Mouse (Mus musculus) heart, embryonic 11.5 days (tissue): ENCODE data around the gene Cdkl2. TPM values are rescaled to one million over a fixed set of nuclear protein-coding genes. Genes with fewer than 3 reads are reported as not detected.
A peak's percentile ranks its signal among the peaks of the same experiment; 100 is the strongest.

Source experiments
- ATAC-seq: fragments of 200-750 bp; cut with Nextera tagmentation; replicated peaks from 2 replicates; pipeline ENCODE4 v1.8.0; 2017; ENCODE audit warnings: moderate library complexity; ENCODE audit not compliant: insufficient number of reproducible peaks, low FRiP score, low TSS enrichment
- H3K27ac ChIP-seq: fragments of 300-500 bp; sonication (generic); 2 replicates; pipeline ENCODE4 v1.5.1; 2014; ENCODE audit warnings: mild to moderate bottlenecking, low read depth, low read length
- H3K27me3 ChIP-seq: fragments of 300-500 bp; sonication (generic); 2 replicates; pipeline ENCODE4 v1.6.1; 2014; ENCODE audit warnings: mild to moderate bottlenecking, low read length, mixed read lengths; ENCODE audit not compliant: control insufficient read depth, insufficient read depth
- H3K36me3 ChIP-seq: fragments of 300-500 bp; sonication (generic); 2 replicates; pipeline ENCODE4 v1.6.1; 2014; ENCODE audit warnings: mild to moderate bottlenecking, low read length, moderate library complexity, mixed read lengths; ENCODE audit not compliant: control insufficient read depth, insufficient read depth
- H3K4me1 ChIP-seq: fragments of 300-500 bp; sonication (generic); 2 replicates; pipeline ENCODE4 v1.6.1; 2014; ENCODE audit warnings: low read length; ENCODE audit not compliant: control insufficient read depth, insufficient read depth
- H3K4me2 ChIP-seq: fragments of 300-500 bp; sonication (generic); 2 replicates; pipeline ENCODE4 v1.6.1; 2014; ENCODE audit warnings: mild to moderate bottlenecking, moderate library complexity
- H3K4me3 ChIP-seq: fragments of 300-500 bp; sonication (generic); 2 replicates; pipeline ENCODE4 v1.5.1; 2014; ENCODE audit warnings: low read depth, low read length
- H3K9ac ChIP-seq: fragments of 300-500 bp; sonication (generic); 2 replicates; pipeline ENCODE4 v1.6.1; 2014; ENCODE audit warnings: mild to moderate bottlenecking, low read depth, low read length, moderate library complexity
- H3K9me3 ChIP-seq: fragments of 300-500 bp; sonication (generic); replicated peaks from 2 replicates; pipeline ENCODE4 v1.6.1; 2016; ENCODE audit warnings: low read length; ENCODE audit not compliant: control insufficient read depth
- WGBS: fragments of 180-500 bp; shearing (Covaris S2); extraction: QIAGEN DNeasy Blood & Tissue Kit; methylation state at CpG from one replicate; pipeline ENCODE4 v1.1.7; 2014; ENCODE audit not compliant: insufficient replicate concordance; 5-methylcytosine and 5-hydroxymethylcytosine counted together
- polyA plus RNA-seq: library from polyadenylated mRNA; unstranded; fragments of >200 nt; fragmentation: Nextera tagmentation; extraction: Ambion mirVana; gene quantifications from 2 replicates; pipeline ENCODE4 v1.2.1, GENCODE M21; 2014

The Cdkl2 gene
- polyA plus RNA-seq, 1 experiment from 2014 or later = 1.1 TPM

DNA sequence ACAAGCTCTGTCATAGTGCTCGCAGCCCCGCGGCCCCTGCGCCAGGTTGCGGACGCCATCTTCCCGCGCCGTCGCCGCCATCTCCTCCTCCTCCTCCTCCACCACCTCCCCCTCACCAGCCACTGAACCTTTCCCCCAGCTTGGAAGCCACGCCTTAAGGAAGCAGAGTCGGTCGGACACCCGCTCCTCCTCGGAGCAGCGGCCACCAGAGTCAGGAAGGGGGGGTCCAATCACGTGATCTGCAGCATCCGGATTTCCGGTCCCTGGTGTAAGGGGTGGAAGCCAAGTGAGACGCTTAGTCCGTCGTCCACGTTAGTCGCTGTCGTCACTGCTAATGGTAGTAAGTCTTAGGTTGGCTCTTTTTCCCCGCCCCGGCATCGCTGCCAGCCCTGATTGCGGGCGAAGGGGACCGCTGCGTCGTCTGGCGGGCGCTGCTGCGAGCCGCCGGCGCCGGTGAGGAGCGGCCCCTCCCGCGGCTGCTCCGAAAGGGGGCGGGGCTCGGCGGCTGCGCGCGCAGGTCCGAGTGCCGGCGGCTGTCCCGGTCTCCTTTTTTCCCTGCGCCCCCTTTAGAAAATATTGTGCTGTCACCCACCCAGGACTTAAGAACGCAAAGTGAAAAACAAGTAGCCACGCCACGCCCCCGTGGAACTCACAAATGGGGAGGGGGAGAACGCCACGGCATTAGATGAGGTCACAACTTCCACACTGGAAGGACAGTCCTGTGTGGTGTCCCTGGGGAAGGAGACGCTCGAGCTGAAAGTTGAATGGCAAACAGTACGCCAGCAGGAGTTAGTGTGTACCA lies 80.8 kb downstream of the Cdkl2 start, which contains the start of gene Rchy1:
TSS of gene Rchy1 (minus strand) at position 430 of the 802 bp plus-strand sequence.
- Histone ChIP-seq H3K4me2 (peak within 1 kb of the TSS; percentile 79), H3K27me3 (no peaks in the 10 kb centered on the region), H3K36me3 (no peaks in the 10 kb centered on the region), H3K4me3 (peak within 1 kb of the TSS; percentile 84), H3K4me1 (peaks cover 16% of the 10 kb centered on the region), H3K9ac (peak within 1 kb of the TSS; percentile 89), H3K27ac (peak within 1 kb of the TSS; percentile 98), H3K9me3 (no peaks in the 10 kb centered on the region)
- under 1% methylated on average over 64 of the region's 65 CpGs for WGBS
- ATAC-seq = peak; percentile 94

GRCm38 (mm10) chr5:91962259-91962638 lies 81.4 kb downstream of the Cdkl2 start:
- H3K4me3 ChIP-seq = peak overlapping the region; percentile 84
- H3K4me1 ChIP-seq = peaks cover 16% of the 10 kb centered on the region
- H3K4me2 ChIP-seq = peak overlapping the region; percentile 79
- H3K9me3 ChIP-seq = no peaks in the 10 kb centered on the region
- peaks cover 2% of the 10 kb centered on the region; the same call in 1 of the 2 replicates for H3K36me3 ChIP-seq
- under 1% methylated on average over 14 of the region's 14 CpGs for WGBS
- peak overlapping the region; percentile 89 for H3K9ac ChIP-seq
- H3K27ac ChIP-seq = peak overlapping the region; percentile 98
- H3K27me3 ChIP-seq = no peaks in the 10 kb centered on the region
- ATAC-seq = no peak

DNA sequence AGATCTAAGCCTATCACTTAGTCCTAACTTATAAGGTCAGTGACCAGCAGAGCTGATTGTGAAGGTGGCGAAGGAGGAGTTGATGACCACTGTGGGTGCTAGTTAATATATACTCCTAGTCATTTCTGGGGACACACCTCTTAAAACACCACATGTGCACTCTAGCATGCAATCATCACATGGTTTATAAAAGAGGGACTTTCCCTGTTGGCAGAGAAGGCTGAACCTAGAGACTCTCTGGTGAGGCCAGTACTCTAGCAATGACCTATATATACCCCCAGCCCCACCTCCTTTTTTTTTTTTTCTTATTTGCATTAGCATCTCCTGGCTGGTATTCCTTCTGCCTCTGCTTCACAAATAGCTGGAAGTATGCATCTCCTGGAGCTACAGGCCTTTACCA lies 82.3 kb downstream of the Cdkl2 start:
- 70% methylated on average over 1 of the region's 1 CpGs for WGBS
- peaks cover 16% of the 10 kb centered on the region for H3K4me1 ChIP-seq
- peak overlapping the region; percentile 98; the same call in 1 of the 2 replicates for H3K27ac ChIP-seq
- no peaks in the 10 kb centered on the region for H3K9me3 ChIP-seq
- H3K4me2 ChIP-seq = peak overlapping the region; percentile 79
- H3K27me3 ChIP-seq = no peaks in the 10 kb centered on the region
- H3K4me3 ChIP-seq = peak overlapping the region; percentile 84
- H3K9ac ChIP-seq = peak overlapping the region; percentile 89
- H3K36me3 ChIP-seq = peaks cover 7% of the 10 kb centered on the region; the same call in 1 of the 2 replicates
- no peak for ATAC-seq

GRCm38 (mm10) chr5:91960606-91961254 lies 83.0 kb downstream of the Cdkl2 start:
- H3K4me3 ChIP-seq = peak overlapping the region; percentile 84
- peaks cover 16% of the 10 kb centered on the region for H3K4me1 ChIP-seq
- ATAC-seq = no peak
- H3K9me3 ChIP-seq = no peaks in the 10 kb centered on the region
- WGBS = 45% methylated on average over 3 of the region's 3 CpGs
- H3K27ac ChIP-seq = peak overlapping the region; percentile 57
- peaks cover 7% of the 10 kb centered on the region; the same call in 1 of the 2 replicates for H3K36me3 ChIP-seq
- peak overlapping the region; percentile 49 for H3K9ac ChIP-seq
- peak overlapping the region; percentile 79 for H3K4me2 ChIP-seq
- H3K27me3 ChIP-seq = no peaks in the 10 kb centered on the region

GRCm38 (mm10) chr5:91959986-91960385 lies 83.7 kb downstream of the Cdkl2 start:
- WGBS = 84% methylated on average over 1 of the region's 1 CpGs
- peak overlapping the region; percentile 57; the same call in 1 of the 2 replicates for H3K27ac ChIP-seq
- H3K4me3 ChIP-seq = no peak overlapping the region; the same call in 1 of the 2 replicates
- peaks cover 7% of the 10 kb centered on the region; the same call in 1 of the 2 replicates for H3K36me3 ChIP-seq
- peak overlapping the region; percentile 79 for H3K4me2 ChIP-seq
- H3K4me1 ChIP-seq = peaks cover 16% of the 10 kb centered on the region
- H3K9me3 ChIP-seq = no peaks in the 10 kb centered on the region
- H3K27me3 ChIP-seq = no peaks in the 10 kb centered on the region
- no peak for ATAC-seq
- H3K9ac ChIP-seq = no peak overlapping the region

GRCm38 (mm10) chr5:91959096-91959495 lies 84.6 kb downstream of the Cdkl2 start:
- Histone ChIP-seq H3K9me3 (no peaks in the 10 kb centered on the region), H3K36me3 (peaks cover 7% of the 10 kb centered on the region; the same call in 1 of the 2 replicates), H3K27ac (no peak overlapping the region), H3K27me3 (no peaks in the 10 kb centered on the region), H3K4me1 (peaks cover 16% of the 10 kb centered on the region), H3K9ac (no peak overlapping the region), H3K4me3 (no peak overlapping the region), H3K4me2 (no peak overlapping the region)
- 81% methylated on average over 1 of the region's 1 CpGs for WGBS
- ATAC-seq = no peak

DNA sequence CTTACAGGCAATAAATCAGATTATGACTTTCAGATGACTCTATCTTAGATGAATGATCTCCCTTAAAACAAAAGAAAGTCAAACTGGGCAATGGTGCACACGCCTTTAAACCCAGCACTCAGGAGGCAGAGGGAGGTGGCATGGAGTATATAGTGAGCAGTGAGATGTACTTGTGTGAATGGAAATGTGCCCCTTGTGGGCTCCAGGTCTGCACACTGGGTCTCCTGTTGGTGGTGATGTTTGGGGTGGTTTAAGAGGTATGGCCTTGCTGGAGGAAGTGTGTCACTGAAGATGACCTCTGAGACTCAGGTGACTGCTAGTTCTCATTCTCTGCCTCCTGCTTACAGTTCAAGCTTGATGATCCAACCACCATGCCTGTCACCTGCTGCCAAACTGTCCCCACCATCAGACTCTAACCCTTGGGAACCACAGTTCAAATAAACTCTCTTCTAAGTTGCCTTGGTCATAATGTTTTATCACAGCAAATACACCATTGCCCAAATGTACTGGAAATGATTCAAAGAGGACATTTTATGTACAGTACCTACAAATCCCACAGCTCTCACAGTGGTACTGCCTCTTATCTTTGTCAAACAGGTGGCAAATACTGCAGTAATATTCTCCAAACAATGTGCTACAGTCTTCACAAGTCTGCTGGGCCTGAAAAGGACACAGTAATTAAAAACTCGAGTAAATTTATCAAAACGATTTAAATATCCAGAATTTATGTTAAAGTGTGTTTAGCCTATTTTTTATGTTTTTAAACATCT lies 86.5 kb downstream of the Cdkl2 start:
- H3K4me2 ChIP-seq = no peak overlapping the region
- 85% methylated on average over 3 of the region's 3 CpGs for WGBS
- no peak overlapping the region for H3K9ac ChIP-seq
- H3K4me3 ChIP-seq = no peak overlapping the region
- H3K36me3 ChIP-seq = peaks cover 10% of the 10 kb centered on the region; the same call in 1 of the 2 replicates
- no peaks in the 10 kb centered on the region for H3K9me3 ChIP-seq
- peaks cover 16% of the 10 kb centered on the region for H3K4me1 ChIP-seq
- H3K27ac ChIP-seq = no peak overlapping the region
- no peak for ATAC-seq
- H3K27me3 ChIP-seq = no peaks in the 10 kb centered on the region
